Mouse (Mus musculus) layer of hippocampus, adult 11-12 months (tissue): ENCODE measurements around the gene Znrf2.

Source experiments
- DNase-seq: peaks from one replicate; pipeline ENCODE4 v3.0.0; 2022; ENCODE audit warnings: low spot score

Gene Znrf2

DNA sequence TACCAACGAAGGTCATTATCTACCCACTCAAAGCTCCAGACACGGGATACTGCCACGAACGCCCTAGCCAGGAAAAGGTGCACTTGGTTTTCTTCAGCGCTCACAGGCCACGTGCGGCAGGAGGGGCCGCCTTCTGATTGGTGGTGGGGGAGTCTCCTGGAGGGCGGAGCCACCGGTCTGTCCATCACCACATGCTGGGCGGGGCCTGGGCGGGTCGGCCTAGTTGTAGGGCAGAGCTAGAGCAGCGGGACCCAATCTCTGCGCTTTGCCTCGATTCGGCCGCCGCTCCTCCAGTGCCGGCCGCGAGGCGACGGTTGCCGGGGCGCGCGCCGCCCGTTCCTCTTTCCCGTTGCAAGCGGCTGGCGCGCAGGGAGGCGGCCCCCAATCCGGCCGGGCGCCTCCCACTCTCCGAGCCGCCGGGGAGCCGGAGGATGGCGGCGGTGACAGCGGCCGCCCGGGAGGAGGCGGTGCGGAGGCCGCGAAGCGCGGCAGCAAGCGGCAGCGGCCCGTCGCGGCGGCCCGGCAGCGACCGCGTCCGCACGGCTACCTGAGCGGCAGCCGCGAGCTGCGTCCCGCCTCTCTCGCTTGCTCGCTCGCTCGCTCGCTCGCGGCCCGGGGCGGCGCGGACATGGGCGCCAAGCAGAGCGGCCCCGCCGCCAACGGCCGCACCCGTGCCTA lies at the start of gene Znrf2:
TSS of gene Znrf2 (plus strand) at position 529 of the 678 bp plus-strand sequence.
- DNase-seq: peak; percentile 93

- no peak for DNase-seq
Measured at GRCm38 (mm10) chr6:54767746-54768145, 49.0 kb upstream of the Znrf2 start.

DNA sequence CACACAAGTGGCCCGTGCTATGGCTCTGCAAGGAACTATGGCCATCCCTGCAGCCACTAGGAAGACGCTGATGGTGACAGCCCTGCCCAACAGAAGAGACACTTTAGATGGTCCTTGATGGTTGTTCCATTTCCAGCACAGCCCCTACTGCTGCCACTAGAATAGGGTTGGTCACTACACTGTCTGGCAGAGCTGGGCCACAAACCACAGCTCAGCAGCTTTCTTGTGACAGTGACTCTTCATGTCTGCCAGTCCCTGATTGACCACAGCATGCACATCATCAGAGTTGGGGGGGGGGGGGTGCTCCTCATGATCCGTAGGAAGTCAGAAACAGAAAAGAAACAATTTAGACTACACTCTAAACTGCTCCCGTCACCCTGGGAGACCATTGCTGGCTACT lies 46.0 kb upstream of the Znrf2 start:
- no peak for DNase-seq

GRCm38 (mm10) chr6:54771171-54771570 lies 45.5 kb upstream of the Znrf2 start:
- peak; percentile 69 for DNase-seq

- DNase-seq: no peak
Measured at GRCm38 (mm10) chr6:54772078-54772477, 44.6 kb upstream of the Znrf2 start.

- no peak for DNase-seq
Measured at GRCm38 (mm10) chr6:54775739-54776138, 41.0 kb upstream of the Znrf2 start.

DNA sequence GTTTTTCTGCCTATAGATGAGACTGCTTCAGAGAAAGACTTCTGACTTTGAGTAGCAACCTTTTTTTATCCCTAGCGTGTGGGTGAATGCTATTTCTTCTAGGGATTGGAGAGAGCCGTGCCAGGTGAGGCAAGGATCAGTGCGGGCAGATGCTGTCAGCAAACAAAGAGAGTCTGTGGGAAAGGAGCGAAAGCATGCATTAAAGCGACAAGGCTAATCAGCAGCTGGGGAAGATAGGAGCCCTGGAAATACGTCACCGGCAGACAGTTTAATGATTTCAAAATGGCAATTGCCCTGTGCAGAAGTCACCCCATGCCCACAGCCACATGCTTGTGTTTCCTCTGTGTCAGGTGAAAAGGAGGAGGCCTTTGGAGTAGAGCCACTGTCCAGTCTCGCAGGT lies 39.1 kb upstream of the Znrf2 start:
- no peak for DNase-seq

DNA sequence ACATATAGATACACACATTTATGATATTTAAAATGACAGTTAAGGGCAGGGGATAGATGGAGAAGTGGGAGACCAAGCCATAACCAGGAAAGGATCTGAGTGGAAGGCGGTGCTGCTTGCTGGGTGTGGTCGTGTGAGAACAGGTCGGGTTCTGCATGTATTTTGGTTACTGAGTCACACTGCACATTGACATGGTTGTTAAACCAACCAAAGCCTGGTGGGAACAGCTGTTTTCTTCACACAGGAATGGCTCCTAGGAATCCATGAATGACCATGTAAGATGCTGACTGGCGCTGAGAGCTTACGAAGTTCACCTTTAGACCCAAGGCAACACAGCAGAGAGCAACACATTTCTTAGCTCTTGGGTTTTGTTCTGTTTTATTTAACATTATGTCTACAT lies 36.7 kb upstream of the Znrf2 start:
- no peak for DNase-seq

GRCm38 (mm10) chr6:54780569-54781304 lies 36.0 kb upstream of the Znrf2 start:
- DNase-seq: no peak

DNA sequence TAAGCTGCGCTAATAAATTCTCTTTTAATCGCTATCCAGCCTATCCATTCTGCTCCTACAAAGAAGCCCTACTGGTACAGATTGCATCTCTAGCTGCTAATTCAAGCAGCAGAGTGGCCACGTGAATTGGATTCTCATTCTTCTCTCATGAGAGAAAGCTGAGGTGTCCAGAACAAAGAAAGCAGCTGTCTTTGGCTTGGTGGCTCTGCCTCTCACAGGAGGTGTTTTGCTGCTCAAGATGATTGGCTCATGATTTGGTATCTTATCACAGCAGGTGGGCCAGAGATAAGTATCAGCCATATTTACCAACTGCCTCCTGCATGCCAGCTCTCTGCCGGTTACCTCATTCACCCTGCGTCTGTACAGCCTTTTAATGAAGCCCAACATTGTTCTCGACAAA lies 34.8 kb upstream of the Znrf2 start:
- DNase-seq: no peak

GRCm38 (mm10) chr6:54785098-54785730 lies 31.5 kb upstream of the Znrf2 start:
- DNase-seq: peak; percentile 66

GRCm38 (mm10) chr6:54786766-54787165 lies 29.9 kb upstream of the Znrf2 start:
- DNase-seq: no peak

DNA sequence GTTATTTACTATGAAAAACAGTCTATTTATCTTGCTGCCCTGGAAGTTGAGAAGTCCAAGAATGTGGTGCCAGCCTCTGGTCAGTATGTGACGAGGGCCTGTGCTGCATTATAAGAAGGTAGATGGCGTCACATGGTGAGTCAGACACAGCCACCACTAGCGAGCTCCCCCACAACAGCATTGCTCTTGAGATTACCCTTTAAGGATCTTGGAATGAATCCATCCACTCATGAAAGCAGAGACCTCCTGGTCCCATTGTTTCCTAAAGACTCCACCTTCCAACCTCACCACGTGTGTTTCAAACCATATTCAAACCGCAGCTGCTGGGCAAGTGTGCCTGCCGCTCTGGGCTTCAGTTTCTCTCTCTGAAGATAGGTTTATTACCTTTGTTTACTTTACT lies 28.2 kb upstream of the Znrf2 start:
- no peak for DNase-seq

DNA sequence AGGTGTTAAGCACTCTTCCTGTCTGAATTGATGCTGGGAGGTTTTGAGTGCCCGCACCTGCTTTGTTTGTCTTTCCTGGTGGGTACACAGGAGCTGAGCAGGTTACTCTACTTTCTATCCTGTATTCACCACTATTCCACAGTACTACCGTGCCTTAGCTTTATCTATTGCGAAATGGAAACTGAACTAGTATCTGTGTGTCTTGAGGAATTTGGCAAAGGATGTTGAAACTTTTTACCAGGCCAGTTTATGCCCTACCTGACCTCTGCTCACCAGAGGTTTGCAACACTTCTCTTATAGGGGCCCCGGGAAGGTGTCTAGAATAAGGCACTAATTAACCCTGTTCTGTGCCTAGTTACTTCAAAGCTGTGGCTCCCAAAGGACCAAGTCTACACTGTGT lies 27.6 kb upstream of the Znrf2 start:
- DNase-seq: no peak

- no peak for DNase-seq
Measured at GRCm38 (mm10) chr6:54790071-54790470, 26.6 kb upstream of the Znrf2 start.

DNA sequence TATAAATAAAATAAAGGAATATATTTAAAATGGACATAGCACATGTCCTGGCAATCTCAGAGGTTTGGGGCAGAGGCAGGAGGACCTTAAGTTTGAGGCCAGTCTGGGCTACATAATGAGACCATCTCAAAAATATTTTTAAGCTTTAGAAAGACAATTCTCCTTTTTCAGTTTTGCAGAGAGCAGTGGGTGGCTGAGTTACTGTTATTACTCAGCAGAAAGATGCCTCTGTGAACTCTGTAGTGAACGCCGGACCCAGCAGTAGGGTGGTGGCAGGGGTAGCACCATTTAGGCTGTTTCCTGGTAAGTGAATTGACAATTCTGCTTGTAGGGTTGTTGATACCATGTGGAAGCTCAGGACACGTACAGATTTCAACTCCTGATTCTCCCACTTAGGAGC lies 22.9 kb upstream of the Znrf2 start:
- no peak for DNase-seq

DNA sequence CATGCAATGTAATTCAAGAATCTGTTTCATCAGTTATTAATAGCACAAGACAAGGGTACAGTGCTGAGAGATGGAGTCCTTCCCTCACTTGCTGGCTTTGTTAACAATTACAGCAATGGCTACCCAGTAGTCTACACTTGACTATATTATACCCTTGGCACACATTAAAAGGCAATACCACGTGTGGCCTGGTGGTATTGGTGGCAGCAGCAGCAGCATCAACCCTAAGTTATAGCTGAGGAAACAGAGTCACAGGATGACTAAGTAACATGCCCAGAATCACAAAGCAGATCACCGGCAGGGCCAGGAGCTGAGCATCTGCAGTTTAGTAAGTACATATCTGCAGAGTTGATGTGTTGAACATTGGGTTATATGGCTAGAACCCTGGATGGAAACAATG lies 22.3 kb upstream of the Znrf2 start:
- no peak for DNase-seq

DNA sequence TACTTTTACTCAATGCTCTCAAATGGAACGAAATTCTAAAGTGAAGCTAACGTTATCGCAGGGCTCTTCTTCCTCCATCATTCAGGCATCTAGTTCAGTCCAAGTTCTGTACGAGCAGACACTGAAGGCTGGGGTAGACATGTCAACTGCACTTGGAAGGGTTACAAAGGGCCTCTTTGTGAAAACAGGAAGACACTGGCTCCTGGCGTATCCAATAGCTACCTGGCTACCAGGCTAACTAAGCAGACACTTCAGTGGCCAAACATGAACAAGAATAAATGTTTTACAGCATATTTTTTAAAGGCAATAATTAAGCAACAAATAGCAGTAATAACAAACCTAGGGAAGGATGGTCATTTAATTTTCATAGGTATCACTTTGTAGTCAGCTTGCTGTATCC lies 21.7 kb upstream of the Znrf2 start:
- no peak for DNase-seq

GRCm38 (mm10) chr6:54795971-54796370 lies 20.7 kb upstream of the Znrf2 start:
- DNase-seq: no peak

DNA sequence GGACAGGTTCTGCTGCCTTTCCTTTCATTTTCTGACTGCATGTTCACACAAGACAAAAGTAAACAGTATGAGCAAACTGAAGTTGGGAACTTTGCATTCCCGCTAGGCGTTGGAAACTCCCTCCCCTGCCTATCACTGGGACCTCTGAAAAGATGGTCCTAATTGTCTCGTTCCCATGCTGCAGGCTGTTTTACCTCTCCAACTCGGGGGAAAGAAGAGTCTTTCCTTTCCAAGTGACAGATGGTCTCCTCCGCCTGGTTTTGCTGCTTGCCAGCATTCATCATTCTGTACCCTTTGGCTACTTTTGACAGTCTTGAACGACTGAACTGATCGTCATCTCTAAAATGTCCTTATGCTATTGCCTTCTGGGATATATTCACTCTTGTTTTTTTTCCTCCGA lies 14.4 kb upstream of the Znrf2 start:
- no peak for DNase-seq

- DNase-seq: no peak
Measured at GRCm38 (mm10) chr6:54804066-54804864, 12.5 kb upstream of the Znrf2 start.

DNA sequence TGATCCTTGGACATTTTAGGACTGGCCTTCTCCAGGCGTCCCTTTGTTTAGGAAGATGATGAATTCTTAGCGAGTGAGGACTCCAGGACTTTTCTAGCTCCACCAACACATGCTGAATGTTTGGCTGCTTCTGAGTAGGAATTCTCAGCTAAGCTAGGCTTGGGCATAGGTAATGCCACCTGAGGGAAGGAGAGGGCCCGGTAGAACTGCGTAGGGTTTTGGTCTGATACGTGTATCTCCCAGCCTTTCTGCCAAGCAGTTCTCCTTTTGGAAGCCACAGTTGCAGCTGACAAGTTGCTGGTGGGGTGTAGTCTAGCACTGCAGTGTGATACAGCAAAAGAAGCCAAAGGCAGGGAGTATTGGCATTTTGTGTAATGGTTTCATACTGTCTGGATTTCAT lies 10.9 kb upstream of the Znrf2 start:
- no peak for DNase-seq
